Mouse (Mus musculus) T-helper 1 cell (primary cell): ENCODE results near the gene P4ha2.

Experiments
- in situ Hi-C: fragments of 300-600 bp; cut with MboI, MseI; formaldehyde crosslinking; loops from one replicate; pipeline ENCODE4 v1.15.1; 2025; ENCODE audit warnings: high pct_unique_total_duplicates

The P4ha2 gene

DNA sequence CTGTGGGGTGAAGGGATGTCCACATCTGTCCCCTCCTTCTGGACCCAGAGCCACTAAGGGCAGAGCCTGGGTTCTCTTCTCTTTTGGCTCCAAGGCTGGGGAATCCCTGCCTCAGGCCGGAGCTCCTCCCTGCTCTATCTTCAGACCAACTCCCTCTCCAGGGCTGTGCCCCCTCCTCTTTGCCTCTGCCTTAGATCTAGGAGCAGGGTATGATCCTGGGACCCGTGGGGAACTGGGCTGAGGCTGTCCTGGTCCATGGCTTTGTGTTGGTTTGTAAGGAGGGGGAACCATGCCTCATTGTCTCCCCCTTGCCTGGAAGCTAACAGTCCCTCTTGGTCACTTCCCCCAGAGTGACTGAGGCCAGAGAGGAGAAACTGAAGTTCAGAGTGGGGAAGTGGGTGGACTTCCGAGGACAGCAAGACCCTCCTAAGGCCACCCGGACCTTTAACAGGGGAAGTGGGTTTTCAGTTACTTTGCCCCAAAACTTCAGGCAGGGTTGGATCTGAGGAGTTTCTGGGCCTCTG lies 31.8 kb upstream of the P4ha2 start:
- in situ Hi-C loops, result no loop called here

DNA sequence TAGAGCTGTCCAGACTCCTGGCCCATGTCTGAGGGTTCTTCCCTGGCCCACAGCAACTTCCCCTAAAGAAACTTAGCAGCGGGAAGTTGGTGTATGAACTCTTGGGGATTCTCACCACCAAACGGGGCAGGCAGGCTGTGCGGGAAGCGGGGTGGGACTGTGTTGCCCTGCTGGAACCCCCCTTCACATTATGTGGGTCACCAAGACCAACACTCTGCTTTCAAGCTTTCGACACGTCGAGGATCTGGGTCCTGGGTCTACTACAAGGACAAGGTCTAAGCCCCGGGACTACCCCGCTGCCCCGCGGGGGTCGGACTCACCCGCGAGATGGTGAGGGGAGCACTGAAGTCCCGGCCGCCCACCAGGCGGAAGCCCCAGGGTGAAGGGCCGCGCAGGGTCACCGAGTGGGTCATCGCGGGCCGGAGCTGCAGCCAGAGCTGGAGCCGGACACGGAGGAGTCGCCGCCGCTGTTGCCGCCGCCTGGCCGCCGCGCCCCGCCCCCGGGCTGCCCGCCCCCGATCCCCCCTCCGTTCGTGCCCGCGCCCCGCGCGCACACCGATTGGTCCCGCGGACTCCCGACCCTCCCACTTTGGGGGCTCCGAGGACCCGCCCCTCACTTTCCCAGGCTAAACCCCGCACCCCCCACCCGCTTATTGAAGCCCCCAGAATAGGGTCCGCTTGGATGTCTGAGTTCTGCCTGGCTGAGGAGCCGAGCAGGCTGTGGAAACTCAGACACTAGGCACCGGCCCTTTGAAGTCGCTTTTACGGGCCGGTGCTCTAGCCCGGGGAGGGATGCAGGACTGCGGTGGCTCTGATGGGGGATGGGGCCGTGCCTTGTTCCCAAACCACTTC lies 31.1 kb upstream of the P4ha2 start, which contains the start of gene Pdlim4:
TSS of gene Pdlim4 (minus strand) at position 495 of the 852 bp plus-strand sequence.
- in situ Hi-C loops, result no loop called here

DNA sequence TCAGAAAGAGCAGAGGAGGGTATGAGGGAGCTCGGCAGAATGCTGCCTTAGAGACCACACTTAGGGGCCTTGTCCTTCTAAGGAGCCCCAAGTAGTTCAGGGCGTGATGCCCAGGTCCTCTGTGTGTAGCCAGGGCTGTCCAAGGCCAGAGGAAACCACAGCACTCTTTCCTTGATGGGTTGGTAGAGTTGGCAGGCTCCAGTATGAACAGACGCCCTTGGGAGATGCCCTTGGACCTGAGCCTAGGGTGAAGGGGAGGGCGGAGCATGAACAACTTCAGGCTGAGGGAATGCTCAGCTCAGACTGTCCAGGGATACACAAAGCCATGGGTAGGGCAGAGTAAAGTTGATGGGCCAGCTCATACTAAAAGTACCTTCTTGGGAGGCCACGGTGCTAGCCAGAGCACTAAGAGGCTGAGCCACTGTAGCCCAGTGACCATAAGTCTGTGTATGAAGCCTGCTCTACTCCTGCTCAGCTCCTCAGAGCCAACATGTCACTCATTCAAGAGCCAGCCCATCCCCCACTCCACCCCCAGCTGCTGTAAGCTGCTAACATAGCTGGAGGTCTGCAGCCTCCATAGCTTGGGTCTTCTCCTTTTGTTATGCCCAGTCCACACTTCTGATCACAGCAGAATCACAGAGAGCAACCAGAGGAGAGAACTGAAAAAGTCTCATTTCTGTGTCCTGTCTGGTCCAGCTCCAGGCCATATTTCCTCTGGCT lies 28.0 kb upstream of the P4ha2 start:
- in situ Hi-C loops, result no loop called here

DNA sequence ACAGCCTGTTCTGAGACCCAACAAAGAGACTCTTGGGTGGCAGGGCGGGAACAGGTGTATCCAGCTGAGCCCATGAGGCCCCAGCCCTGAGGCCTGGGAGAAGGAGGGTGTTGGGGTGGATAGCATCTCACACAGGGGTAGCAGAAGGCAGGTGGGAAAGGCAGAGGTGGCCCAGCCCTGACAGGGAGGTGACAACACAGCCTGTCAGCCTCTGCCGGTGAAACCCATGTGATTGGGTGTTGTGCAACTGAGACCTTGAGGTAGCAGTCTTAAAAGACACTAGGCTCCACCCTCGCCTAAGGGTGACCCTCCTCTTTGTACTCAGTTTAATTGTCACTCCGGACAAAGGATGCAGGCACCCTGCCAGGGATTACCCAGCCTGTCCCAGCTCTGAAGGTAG lies 26.6 kb upstream of the P4ha2 start:
- in situ Hi-C loops, result no loop called here

DNA sequence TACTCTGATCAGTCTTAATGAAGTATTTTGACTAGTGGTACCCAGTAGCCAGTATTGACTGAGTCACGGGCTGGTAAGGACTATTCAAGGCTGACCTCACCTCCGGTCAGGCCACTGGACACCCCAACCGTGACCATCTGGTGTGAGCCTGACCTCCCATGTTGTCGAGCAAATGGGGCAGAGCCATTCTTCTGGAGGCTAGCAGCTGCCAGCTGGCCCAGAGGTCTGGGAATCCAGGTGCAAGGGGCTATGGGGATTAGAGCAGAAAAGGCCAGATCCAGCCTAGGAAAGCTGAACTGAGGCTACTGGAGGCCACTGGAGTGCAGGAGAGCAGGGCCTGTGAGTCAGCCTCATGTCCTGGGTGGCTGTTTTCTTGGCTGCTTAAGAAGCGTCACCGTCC lies 24.5 kb upstream of the P4ha2 start:
- in situ Hi-C loops, result no loop called here

DNA sequence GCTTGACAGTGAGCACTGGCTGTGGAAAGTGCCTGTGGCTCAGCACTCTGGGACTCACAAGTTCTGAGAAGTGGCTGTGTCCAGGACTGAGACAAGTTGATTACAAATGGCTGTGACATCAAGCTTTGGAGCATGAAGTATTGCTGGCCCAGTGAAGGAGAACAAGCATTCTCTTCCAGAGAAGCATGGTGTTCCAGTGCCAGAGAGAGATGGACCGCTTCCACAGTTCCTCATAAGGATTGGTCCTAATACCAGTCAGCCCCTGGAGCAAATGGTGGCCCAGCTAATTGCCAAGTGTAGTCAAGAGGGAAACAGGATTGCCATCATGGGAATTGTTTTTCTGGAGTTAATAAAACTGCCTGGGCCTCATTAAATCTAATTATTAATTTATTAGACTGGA lies 23.8 kb upstream of the P4ha2 start:
- in situ Hi-C loops, result no loop called here

DNA sequence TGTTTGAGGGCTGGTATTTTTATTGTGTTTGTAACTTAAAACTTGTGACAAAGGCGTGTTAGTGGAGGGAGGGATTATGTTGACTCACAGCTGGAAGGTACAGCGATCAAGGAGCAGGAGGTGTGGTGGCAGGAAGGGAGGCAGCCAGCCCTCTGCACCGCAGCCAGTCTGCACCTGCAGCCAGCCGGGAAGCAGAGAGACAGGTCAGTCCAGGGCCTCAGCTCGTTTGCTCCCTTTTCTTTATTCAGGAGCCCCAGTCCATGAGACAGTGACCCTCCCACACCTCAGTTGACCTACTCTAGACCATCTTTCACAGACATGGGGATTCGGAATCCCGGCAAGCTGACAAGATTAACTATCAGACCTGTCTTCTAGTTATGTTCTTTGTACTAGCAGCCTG lies 19.5 kb upstream of the P4ha2 start:
- in situ Hi-C loops, result no loop called here

DNA sequence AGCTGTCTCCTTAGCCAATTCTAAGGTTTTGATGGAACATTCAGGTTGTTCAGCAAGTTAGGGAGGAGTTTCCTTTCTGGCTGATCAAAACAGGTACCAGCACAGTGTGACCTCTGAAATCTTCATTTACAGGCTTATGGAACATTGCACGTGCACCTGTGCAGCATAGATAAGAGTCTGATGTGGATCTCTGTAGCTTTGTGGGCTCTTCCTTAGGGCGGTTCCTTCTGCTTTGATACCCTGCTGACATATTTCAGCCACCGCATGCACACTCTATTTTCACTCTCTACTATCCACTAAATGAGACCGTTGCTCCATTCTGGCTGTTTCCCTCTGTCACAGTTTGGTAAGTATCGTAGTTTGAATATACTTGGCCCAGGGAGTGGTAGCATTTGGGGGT lies 17.2 kb upstream of the P4ha2 start:
- in situ Hi-C loops, result no loop called here

DNA sequence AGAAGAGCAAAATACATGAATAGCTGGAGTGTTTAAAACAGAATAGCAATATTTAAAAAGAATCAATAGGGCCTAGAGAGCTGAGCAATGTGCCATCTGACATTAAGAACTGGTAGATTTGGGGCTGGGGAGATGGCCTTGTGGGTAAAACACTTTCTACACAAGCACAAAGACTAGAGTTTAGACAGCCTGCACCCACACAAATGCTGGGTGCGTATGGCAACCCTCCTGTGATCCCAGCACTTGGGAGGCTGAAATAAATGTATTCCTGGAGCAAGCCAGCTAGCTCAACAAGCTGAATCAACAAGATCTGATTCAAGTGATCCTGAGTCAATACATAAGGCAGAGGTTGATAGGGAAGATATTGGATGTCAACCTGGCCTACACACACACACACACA lies 14.9 kb upstream of the P4ha2 start:
- in situ Hi-C loops, result no loop called here

DNA sequence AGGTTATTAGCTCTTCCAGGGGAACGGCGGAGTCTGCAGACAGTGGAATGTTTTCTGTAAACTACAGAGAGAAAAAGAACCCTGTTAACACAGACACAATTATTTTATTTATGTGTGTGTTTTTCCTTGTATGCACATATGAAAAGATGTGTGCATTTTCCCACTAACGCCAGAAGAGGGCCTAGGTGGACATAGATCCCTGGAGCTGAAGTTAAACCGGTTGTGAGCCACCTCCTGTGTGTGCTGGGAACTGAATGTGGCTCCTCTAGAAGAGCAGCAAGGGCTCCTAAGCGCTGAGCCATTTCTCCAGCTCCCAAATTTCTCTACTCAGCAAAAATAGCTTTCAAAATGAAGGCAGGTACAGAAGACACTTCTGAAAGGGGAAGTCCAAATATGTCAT lies 14.1 kb upstream of the P4ha2 start:
- in situ Hi-C loops, result no loop called here

DNA sequence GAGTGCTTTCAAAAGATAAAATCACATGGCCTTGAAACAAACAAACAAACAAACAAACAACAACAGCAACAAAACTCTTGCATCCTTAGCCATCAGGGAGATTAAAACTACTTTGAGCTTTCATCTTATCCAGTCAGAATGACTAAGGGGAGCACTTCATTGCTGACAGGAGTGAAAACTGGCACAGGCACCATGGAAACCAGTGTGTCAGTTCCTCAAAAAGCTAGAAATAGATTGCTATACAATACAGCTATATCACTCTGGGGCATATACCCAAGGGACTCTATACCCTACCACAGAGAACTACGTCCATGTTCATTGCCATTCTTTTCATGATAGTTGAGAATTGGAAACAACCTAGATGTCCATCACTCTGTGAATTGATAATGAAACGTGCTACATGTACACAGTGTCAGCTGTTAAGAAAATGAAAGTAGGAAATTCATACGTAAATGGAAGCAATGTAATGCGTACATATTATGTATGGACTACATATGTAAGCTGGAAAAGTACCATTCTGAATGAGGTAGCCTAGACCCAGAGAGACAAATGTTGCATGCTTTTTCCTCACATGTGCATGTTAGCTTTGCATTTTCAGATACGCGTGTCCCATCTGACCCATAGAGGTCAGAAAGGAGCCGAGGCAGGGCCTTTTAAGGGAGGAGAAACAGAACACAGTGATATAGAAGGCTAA lies 11.5 kb upstream of the P4ha2 start:
- in situ Hi-C loops, result no loop called here

DNA sequence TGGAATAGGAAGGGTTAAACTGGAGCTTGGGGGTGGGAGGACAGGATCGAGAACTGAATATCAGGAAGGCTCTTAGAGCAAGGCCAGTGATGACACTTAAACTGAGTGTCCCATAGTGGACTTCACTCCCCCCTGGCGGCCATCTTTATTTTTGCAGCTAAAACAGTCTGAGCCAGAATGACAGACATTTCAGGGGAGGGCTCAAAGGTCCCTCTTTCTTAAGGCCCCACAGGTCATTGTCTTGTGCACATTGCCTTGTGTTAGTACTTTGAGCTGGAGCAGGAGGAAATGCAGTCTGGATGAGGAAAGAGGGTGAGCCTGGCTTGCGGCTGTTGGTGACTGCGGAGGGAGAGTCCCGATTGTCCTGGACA lies 11.0 kb upstream of the P4ha2 start:
- in situ Hi-C loops, result no loop called here

DNA sequence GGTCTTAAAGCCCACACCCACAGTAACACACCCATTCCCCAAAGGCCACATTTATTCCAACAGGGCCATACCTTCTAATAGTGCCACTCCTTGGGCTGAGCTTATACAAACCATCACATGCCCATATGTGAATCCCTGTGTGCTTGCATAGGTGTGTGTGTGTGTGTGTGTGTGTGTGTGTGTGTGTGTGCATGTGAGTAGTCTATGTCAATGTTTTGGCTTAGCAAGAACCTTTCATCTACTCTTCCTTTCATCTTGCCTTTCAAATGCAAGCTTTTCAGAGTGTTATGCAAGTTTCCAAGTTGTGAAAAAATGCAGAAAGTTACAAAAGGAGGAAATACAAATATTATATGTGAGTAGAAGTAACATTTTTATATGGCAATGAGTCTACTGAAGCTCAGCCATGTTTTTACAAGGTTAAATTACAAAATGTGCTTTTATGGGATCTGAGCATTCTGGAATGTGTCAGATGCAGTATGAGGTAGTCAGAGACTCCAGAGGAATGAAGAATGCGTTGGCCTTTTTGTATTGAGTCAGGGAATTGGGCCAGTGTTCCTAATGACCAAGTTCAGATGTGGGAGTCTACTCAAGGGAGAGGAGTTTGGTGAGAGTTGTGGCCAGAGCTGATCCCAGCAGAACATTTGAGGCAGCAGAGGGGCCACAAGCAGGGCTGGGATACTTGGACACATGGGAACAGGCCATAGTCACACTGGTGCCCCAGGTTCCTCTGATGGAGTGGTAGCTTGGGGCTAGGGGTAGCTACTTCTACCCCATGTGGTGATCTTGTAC lies 9.6 kb upstream of the P4ha2 start:
- in situ Hi-C loops, result no loop called here

DNA sequence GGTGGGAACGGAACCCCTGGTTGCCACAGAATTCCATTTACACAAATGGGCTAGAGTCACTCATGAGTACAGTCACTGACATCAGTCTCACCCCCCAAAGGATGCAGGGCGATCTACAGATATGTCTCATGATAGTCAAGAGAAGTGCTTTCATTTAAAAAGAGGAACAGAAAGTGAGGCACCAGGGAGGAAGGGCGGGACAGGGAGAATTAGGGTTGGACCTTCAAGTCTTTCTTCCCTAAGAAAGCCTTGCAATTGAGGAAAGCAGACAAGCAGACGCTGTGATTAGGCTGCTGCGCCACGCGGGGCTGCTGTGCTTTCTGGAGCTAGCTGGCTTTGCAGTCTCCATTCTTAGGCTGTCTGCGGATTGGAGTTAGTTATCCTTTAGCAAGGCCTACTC lies 8.2 kb upstream of the P4ha2 start:
- in situ Hi-C loops, result no loop called here

DNA sequence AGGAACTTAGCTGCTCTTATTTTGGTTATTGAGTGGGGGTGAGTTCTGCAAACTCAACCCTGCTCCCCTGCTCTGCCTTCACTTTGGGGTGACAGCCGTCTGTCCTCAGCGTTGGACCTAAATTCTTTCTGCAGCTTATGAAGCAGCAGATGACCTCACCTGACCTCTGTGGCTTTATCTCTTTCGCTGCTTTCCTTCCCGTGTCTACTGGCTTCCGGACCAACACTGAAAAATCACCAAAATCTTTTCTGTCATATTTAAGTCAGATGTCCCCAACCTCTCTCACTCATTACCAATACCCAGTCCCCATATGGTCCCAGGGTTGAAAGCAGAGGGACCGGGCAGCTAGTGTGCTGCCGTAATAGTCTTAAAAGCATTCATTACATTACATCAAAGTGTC lies 7.7 kb upstream of the P4ha2 start:
- in situ Hi-C loops, result no loop called here

DNA sequence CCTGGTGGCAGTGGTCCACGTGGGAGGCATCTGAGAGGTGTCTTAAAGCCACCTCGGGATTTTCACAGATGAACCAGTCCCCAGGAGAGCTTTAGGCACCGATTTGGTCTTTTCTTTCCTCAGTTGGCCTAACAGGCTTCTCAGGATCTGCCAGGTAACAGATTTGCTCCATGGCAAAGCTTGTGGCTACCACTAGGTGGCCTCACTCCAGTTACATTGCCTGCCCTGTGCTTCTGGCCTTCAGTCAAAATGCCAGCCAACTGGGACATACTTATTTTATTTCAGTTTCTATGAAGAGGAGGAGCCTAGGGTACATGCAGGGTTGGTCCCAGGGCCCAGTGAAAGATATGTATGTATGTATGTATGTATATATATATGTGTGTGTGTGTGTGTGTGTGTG lies 6.9 kb upstream of the P4ha2 start:
- in situ Hi-C loops, result no loop called here

DNA sequence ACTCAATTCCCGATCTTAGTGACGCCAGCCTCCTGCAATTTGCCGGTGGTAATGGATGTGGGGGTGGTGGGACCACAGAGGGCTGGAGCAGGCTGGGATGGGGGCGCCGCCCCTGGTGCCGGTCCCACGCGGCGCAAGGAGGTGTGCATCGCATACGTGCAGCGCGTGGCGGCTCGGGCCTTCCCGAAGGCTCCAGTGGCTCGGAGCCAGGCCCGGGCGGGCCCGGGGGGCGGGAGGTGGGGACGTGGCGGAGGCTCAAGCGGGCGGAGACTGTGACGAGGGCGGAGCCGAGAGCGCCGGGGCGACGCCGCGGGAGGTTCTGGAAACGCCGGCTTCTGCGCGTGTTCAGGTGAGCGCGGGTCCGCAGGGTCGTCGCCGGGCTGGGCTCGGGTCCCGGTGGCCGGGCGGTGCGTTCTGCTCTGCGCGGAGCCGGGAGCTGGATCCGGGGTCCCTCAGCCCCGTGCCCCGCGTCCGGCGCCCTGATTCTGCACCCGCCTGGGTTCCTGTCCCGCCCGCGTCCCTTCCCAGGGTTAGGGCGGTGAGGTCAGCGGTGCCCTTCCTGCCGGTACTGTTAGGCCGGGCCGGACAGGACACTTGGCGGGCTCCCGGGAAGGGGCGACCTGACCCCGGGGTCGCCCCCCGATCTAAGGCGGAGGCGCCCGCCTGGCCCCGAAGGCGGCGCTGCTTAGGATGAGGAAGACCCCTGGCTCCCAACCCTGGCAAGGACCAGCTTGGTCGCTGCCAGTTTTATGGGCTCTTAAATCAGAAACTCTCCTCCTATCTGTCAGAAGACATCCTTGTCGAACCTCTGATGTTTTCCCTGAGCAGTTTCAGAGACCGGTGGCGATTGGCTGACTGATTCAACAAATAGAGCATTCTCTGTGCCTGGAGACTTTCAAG lies 1.0 kb downstream of the P4ha2 start:
- in situ Hi-C loops, result no loop called here

DNA sequence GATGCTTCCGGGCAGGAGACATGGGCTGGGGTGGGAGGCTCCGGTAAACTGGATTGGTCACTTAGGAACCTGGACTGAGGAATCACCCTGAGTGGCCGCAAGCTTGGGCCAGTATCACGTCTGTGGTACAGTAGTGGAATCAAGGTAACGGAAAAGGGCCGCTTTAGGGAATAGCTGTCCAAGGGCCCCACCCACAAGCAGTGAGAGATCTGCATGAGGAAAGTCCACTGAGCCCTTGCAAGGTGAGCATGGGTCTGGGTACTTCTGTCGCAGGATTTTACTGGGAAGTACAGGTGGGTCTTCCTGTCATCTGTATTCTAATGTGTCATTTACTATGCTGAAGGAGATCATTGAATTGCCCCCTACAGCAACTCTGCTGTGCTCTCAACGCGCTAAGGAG lies 1.8 kb downstream of the P4ha2 start:
- in situ Hi-C loops, result no loop called here

DNA sequence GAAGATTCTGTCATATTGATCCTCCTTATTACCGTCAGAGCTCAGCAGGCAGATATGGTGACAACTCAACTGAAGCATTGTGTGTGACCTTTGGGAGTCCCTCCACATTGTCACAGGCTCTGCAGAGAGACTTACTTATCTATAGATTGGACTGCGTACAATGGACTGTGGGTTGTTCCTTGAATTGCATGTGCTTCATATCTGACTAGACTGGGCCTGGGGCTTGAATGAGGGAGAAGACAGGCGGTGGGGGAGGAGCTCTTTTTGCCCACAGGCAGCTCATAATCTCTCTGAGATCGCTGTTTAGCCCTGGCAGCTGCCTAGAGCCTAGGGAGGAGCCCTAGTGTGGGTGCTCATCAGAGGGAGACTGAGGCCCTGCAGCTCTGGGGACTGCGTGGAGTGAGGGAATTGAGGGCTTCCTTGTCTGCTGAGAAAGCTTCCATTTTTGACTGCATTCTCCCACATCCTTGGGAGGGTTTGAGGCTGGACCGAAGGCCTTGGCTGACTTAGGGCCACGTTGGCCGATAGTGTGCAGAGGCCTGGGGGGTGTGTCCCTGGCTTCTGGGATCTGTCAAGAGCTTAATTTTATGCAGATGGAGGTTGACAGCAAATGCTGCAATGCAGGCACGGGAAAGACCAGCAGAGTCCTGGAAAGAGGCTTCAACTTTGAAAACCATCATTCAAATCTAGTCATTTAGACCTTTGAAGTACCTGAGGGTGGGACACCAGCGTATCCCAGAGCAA lies 3.0 kb downstream of the P4ha2 start:
- in situ Hi-C loops, result no loop called here

DNA sequence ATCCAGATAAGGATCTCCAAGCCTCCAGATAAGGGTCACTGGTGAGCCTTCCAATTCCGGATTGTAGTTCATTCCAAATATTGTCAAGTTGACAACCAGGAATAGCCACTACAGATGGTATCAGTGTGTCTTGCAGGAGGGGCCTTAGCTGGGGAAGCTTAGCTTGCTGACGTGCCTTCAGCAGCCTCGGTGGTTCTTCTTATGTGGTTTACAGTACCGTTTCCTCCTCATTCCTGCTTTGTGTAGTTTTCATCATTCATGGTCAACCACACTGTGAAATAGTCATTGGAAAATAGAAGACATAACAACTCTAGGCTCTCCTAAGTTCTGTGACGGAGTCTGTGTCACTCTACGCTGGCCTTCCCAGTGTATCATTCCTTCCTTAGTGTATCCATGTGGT lies 5.1 kb downstream of the P4ha2 start:
- in situ Hi-C loops, result no loop called here
